Mouse (Mus musculus): ENCODE data around the gene Ttpal. TPM values are rescaled to one million over a fixed set of nuclear protein-coding genes. Genes with fewer than 3 reads are reported as not detected.

The Ttpal gene
- polyA plus RNA-seq, 1 experiment from 2014 or later: 39.1 TPM

DNA sequence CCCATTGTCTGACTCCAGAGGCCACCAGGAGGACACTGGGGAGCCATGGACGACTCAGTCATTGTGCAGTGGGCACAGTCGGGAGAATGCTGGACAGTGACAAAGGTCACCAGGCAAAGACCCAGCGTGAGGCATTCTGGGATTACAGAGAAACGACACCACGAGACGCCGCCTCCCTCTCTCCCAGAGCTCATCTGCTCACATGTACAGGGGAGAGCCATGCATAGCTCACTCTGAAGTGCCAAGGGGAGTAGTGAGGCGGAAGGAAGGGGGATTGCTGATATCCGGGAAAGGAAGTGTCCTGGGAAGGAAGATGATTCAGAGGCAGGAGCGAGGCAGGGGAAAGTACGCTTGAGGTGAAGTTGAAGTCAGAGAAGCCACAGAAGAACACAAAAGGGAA is 26.9 kb upstream of the Ttpal start:
- H3K4me1 ChIP-seq: no peaks in the 10 kb centered on the region
- H3K27ac ChIP-seq (replicated peaks): no peak overlapping the region
- H3K27me3 ChIP-seq (replicated peaks): no peaks in the 10 kb centered on the region
- no peak overlapping the region for H3K9ac ChIP-seq (replicated peaks)
- H3K9me3 ChIP-seq (replicated peaks): no peaks in the 10 kb centered on the region
- no peak for ATAC-seq (ENCODE audit: low FRiP score)
- H3K4me2 ChIP-seq: no peak overlapping the region
- no peaks in the 10 kb centered on the region for H3K36me3 ChIP-seq
- H3K4me3 ChIP-seq (replicated peaks): no peak overlapping the region
- WGBS: 51% methylated on average over 11 of the region's 11 CpGs

DNA sequence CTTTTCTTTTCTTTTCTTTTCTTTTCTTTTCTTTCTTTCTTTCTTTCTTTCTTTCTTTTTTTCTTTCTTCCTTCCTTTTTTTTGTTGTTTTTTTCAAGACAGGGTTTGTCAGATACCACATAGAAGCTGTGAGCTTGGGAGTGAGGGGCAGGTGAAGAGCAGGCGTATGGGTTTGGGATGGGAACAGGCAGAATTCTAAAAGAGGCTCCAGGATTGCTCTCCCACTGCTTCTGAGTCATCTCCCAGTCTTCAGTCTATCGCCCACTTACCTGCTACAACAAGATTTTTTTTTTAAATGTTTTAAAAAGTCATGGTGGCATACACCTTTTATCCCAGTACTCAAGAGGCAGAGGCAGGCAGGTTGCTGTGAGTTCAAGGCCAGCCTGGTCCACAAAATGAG is 24.1 kb upstream of the Ttpal start:
- Histone ChIP-seq H3K27ac (replicated peaks) (no peak overlapping the region), H3K4me3 (replicated peaks) (no peak overlapping the region), H3K36me3 (no peaks in the 10 kb centered on the region), H3K9ac (replicated peaks) (no peak overlapping the region), H3K4me1 (no peaks in the 10 kb centered on the region), H3K9me3 (replicated peaks) (no peaks in the 10 kb centered on the region), H3K4me2 (no peak overlapping the region), H3K27me3 (replicated peaks) (no peaks in the 10 kb centered on the region)
- no peak for ATAC-seq (ENCODE audit: low FRiP score)
- 82% methylated on average over 2 of the region's 2 CpGs for WGBS

DNA sequence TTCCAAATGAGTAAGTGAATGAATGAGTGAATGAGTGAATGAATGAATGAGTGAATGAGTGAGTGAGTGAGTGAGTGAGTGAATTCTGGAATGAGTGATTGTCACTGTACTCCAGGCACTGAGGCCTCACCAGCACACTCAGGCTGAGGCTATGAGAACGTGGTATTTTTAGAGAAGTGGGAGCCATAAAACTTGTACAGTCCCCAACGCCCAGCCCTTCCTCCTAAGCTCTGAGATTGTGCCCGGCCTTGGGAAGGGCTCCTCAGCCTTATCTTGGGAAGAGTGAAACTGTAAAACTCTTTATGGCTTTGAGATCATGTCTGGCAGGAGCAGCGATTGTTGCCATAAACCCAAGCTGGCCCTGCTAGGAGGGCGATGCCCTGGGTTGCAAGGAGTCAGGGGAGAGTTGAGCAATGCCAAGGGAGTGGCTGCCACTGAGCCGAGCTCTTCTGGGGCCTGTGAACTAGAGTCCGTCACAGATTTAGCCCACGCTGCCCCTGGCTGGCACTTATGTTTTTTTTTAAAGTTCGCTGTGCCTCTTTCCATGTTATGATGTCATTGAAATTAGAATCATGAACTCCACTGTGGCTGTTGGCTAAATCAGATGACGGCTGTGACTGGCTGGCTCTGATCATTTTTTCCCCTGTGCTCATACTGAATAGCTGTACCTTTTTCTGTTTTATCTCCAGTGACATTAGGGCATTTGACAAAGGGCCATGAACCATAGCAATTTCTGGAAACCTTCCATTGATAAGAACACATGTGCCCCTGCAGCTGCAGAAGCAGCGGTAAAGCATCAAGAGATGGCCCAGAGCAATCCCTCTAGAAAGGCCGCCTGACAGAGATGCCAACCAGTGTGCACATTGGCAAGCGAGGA is 21.8 kb upstream of the Ttpal start:
- no peak overlapping the region for H3K4me3 ChIP-seq (replicated peaks)
- no peaks in the 10 kb centered on the region for H3K9me3 ChIP-seq (replicated peaks)
- H3K27ac ChIP-seq (replicated peaks): no peak overlapping the region
- H3K9ac ChIP-seq (replicated peaks): no peak overlapping the region
- H3K4me2 ChIP-seq: no peak overlapping the region
- 72% methylated on average over 13 of the region's 13 CpGs for WGBS
- H3K27me3 ChIP-seq (replicated peaks): no peaks in the 10 kb centered on the region
- no peak for ATAC-seq (ENCODE audit: low FRiP score)
- no peaks in the 10 kb centered on the region for H3K4me1 ChIP-seq
- H3K36me3 ChIP-seq: no peaks in the 10 kb centered on the region

DNA sequence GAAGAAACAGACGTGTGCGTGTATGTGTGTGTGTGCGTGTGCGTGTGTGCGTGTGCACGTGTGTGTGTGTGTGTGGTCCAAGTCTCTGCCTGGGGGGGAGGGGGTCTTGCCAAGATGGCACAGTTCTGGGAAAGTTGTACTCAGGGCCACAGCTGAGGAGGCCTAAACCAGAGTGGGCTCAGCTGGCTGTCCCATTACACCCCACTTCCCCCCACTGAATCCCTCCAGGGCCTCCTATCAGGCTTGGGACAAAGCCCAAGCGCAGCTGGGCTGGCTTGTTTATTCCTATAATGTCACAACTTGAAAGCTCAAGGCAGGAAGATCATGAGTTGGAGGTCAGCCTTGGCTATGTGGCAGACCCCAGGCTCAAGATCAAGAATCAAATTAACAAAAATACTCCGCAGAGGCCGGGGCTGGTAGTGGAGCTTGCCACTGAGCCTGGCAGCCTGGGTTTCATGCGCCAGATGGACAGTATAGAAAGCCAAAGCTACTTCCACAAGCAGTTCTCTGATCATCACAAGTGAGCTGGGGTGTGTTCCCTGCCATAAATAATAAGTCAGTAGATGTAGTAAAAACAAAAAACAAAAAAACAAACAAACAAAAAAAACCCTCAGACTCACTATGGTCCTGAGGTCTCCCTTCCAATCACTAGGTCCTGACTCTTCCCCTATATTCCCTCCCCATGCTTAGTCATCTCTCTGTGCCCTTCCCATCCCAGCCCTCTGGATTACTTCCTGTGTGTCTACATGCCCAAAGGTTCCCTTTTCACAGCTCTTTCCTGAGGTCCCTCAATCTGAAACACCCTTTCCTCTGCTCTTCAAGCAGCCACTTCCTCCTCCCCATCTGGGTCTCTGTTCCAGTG is 18.7 kb upstream of the Ttpal start:
- WGBS: 85% methylated on average over 10 of the region's 10 CpGs
- no peak overlapping the region for H3K27ac ChIP-seq (replicated peaks)
- no peak for ATAC-seq (ENCODE audit: low FRiP score)
- H3K4me1 ChIP-seq: 0 out of 2 replicates have a peak, but pooled peaks cover 4% of the 10 kb centered on the region
- H3K9me3 ChIP-seq (replicated peaks): no peaks in the 10 kb centered on the region
- no peak overlapping the region for H3K9ac ChIP-seq (replicated peaks)
- no peaks in the 10 kb centered on the region for H3K36me3 ChIP-seq
- no peak overlapping the region for H3K4me3 ChIP-seq (replicated peaks)
- no peak overlapping the region for H3K4me2 ChIP-seq
- H3K27me3 ChIP-seq (replicated peaks): no peaks in the 10 kb centered on the region

DNA sequence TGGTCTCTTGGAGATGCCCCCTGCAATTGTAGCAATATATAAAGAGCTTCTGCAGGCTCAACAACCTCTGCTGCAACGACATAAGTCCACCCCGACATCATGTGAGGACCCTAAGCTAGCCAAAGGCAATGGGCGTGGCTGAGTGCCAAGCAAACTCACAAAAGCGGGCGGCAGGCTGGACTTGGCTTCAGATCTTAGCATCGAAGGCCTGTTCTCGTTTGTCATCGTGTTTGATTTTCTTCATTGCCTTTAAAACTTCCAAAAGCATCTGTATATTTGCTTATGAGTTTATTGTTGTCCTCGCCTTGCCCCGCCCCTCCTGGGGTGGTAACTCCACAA is 18.1 kb upstream of the Ttpal start:
- H3K4me3 ChIP-seq (replicated peaks): no peak overlapping the region
- H3K4me1 ChIP-seq: 0 out of 2 replicates have a peak, but pooled peaks cover 4% of the 10 kb centered on the region
- H3K4me2 ChIP-seq: no peak overlapping the region
- H3K27me3 ChIP-seq (replicated peaks): no peaks in the 10 kb centered on the region
- no peak overlapping the region for H3K9ac ChIP-seq (replicated peaks)
- H3K9me3 ChIP-seq (replicated peaks): no peaks in the 10 kb centered on the region
- ATAC-seq (ENCODE audit: low FRiP score): no peak
- H3K27ac ChIP-seq (replicated peaks): no peak overlapping the region
- H3K36me3 ChIP-seq: no peaks in the 10 kb centered on the region
- 80% methylated on average over 10 of the region's 10 CpGs for WGBS

DNA sequence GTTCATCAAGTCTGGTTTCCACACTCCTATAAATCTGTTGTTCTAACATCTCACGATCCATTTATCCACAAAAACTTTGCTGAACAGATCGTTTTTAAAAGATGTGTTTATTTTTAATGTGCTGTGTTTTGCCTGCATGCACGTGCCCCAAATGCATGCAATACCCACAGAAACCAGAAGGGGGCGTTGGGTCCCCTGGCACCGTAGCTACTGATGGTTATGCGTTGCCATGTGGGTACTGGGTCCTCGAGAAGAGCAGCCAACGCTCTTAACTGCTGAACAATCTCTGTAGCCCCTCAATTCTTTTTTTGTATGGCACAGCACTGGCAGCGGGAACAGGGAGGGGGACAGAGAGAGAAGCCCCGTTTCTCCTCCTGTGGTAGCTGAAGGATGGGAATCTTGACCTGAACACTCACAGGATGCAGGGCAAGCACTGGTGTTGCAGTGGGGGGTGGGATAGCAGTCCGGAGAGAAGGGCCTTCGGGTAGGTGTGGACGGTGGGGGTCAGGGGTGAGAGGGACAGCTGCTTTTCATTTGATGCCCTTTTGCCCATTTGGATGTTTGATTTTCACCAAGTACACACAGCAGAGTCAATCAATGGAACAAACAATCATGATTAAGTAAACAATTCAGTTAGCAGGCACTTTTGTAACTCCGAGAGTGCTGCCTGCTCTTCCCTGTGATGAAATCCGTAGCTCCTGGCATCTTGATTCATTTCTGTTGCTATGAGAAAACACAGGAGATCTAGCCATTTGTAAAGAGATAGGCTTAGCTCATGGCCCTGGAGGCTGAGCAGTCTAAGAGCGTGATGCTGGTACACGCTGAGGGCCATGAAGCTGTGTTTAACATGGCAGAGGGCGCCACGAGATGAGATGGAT is 15.5 kb upstream of the Ttpal start:
- Histone ChIP-seq H3K27ac (replicated peaks) (no peak overlapping the region), H3K9me3 (replicated peaks) (no peaks in the 10 kb centered on the region), H3K9ac (replicated peaks) (no peak overlapping the region), H3K4me3 (replicated peaks) (no peak overlapping the region), H3K36me3 (no peaks in the 10 kb centered on the region), H3K4me2 (no peak overlapping the region), H3K27me3 (replicated peaks) (no peaks in the 10 kb centered on the region), H3K4me1 (0 out of 2 replicates have a peak, but pooled peaks cover 4% of the 10 kb centered on the region)
- WGBS: 49% methylated on average over 19 of the region's 19 CpGs
- no peak for ATAC-seq (ENCODE audit: low FRiP score)

DNA sequence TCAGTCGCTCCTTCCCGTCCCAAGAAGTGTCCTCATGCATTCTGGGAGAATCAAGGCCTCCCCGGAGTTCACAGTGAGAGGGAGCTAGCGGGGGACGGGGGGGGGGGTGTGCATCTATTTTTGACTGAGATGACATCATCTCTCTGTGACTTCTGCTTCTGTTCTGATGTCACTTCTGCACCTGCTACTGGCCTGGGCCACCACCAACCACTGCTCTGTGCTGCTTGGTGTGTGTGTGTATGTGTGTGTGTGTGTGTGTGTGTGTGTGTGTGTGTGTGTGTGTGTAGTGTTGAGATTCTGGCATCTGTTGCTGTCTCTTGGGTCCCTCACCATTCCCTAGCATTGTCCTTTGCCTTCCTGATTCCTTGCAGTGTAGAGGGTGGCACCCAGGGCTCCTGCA is 14.6 kb upstream of the Ttpal start:
- Histone ChIP-seq H3K27ac (replicated peaks) (no peak overlapping the region), H3K36me3 (no peaks in the 10 kb centered on the region), H3K9me3 (replicated peaks) (no peaks in the 10 kb centered on the region), H3K27me3 (replicated peaks) (no peaks in the 10 kb centered on the region), H3K4me1 (0 out of 2 replicates have a peak, but pooled peaks cover 4% of the 10 kb centered on the region), H3K4me2 (no peak overlapping the region), H3K4me3 (replicated peaks) (no peak overlapping the region), H3K9ac (replicated peaks) (no peak overlapping the region)
- 80% methylated on average over 5 of the region's 5 CpGs for WGBS
- no peak for ATAC-seq (ENCODE audit: low FRiP score)

DNA sequence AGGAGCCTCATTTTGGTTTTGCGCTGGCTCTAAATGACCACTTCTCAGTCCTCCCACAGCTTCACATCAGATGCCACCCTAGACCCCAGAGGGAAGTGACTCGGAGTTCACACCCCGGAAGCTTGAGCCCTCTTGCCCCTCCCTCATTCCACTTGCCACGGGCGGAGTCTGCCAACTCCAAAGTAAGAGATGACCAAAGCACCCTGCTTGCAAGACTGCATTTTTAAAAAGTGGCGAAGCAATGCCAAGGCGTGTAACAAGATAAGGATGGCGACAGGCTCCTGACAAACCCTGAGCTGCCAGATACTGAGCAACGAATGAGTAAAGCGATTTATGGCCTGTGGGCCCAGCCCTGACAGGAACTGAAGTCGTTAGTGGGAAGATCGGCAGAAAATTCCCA is 11.9 kb upstream of the Ttpal start:
- H3K4me1 ChIP-seq: 0 out of 2 replicates have a peak, but pooled peaks cover 4% of the 10 kb centered on the region
- H3K27me3 ChIP-seq (replicated peaks): no peaks in the 10 kb centered on the region
- H3K4me3 ChIP-seq (replicated peaks): no peak overlapping the region
- no peak overlapping the region for H3K9ac ChIP-seq (replicated peaks)
- WGBS: 66% methylated on average over 12 of the region's 12 CpGs
- no peak overlapping the region for H3K4me2 ChIP-seq
- no peak overlapping the region for H3K27ac ChIP-seq (replicated peaks)
- H3K9me3 ChIP-seq (replicated peaks): no peaks in the 10 kb centered on the region
- no peaks in the 10 kb centered on the region for H3K36me3 ChIP-seq
- ATAC-seq (ENCODE audit: low FRiP score): no peak

DNA sequence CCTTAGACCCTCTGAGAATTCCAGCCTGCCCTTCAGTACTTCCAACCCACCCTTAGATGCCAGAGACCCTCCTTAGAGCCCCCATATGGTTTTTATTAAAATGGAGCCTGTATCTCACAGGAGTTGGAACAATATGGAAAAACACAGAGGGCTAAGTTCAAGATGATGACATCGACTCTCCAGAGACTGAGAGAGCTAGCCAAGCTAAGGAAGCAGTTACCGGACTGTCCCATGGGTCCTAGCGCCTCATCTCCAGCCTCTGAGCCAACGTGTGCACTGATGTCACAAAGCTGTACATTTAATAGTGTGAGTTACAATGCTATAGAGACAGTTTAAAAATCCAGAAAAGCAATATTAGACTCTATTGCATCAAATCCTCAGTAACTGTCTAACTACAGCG is 11.1 kb upstream of the Ttpal start:
- no peak overlapping the region for H3K4me2 ChIP-seq
- H3K9ac ChIP-seq (replicated peaks): no peak overlapping the region
- 81% methylated on average over 5 of the region's 5 CpGs for WGBS
- no peak for ATAC-seq (ENCODE audit: low FRiP score)
- no peak overlapping the region for H3K27ac ChIP-seq (replicated peaks)
- no peaks in the 10 kb centered on the region for H3K36me3 ChIP-seq
- no peaks in the 10 kb centered on the region for H3K9me3 ChIP-seq (replicated peaks)
- H3K4me1 ChIP-seq: 0 out of 2 replicates have a peak, but pooled peaks cover 4% of the 10 kb centered on the region
- H3K27me3 ChIP-seq (replicated peaks): no peaks in the 10 kb centered on the region; the same call in 1 of the 2 replicates
- H3K4me3 ChIP-seq (replicated peaks): no peak overlapping the region

DNA sequence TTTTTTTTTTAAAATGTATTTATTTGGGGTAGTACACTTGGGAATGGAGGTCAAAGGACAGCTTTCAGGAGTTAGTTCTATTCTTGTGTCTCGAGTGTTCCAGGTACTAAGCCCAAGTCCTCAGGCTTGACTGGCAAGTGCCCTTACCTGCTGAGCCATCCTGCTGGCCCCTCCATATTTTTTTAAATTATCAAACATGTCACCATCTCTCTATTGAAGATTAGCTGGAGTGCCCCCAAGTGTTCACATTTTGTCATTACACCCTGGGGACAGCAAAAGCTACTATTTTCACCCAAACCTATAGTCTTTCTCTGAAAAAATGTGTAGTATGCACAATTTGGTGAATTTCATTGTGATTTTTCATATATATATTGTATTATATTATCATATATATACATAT is 10.0 kb upstream of the Ttpal start:
- Histone ChIP-seq H3K9me3 (replicated peaks) (no peaks in the 10 kb centered on the region), H3K9ac (replicated peaks) (no peak overlapping the region), H3K4me1 (no peaks in the 10 kb centered on the region), H3K27ac (replicated peaks) (no peak overlapping the region), H3K36me3 (no peaks in the 10 kb centered on the region), H3K4me3 (replicated peaks) (no peak overlapping the region), H3K27me3 (replicated peaks) (no peaks in the 10 kb centered on the region; the same call in 1 of the 2 replicates), H3K4me2 (no peak overlapping the region)
- WGBS: 75% methylated on average over 1 of the region's 1 CpGs
- ATAC-seq (ENCODE audit: low FRiP score): no peak

DNA sequence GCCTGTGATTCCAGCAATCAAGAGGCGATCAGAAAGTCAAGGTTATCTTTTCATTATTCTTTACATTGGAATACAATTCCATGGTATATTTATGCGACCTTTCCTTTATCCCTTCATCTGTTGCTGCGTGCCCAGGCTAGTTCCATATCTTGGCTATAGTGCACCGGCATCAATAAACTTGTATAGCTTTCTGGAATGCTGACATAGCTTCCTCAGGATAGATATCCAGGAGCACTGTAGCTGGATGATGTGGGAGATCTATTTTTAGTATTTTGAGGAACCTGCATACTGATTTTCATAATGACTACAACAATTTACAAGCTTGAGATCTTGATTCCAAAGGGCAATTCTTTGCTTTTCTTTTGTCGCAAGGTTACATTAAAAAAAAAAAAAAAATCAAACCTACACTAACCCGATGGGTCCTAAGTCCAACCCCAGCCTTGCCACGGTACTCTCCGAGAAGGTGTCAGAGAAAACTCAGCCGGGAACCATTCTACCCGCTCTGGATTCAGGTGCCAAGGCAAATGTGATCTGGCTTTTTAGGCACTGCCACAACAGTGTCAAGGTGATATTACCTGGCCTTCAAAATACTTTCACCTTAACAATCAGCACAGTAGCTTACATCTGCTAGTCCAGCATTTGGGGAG is 8.4 kb upstream of the Ttpal start:
- Histone ChIP-seq H3K36me3 (no peaks in the 10 kb centered on the region), H3K4me1 (no peaks in the 10 kb centered on the region), H3K4me2 (no peak overlapping the region), H3K4me3 (replicated peaks) (no peak overlapping the region), H3K9ac (replicated peaks) (no peak overlapping the region), H3K27me3 (replicated peaks) (no peaks in the 10 kb centered on the region; the same call in 1 of the 2 replicates), H3K9me3 (replicated peaks) (no peaks in the 10 kb centered on the region), H3K27ac (replicated peaks) (no peak overlapping the region)
- no peak for ATAC-seq (ENCODE audit: low FRiP score)
- 92% methylated on average over 10 of the region's 10 CpGs for WGBS
